Mouse (Mus musculus) liver, postnatal 0 days (tissue): Measurements from ENCODE around the gene Nipal4. TPM values are rescaled to one million over a fixed set of nuclear protein-coding genes. Genes with fewer than 3 reads are reported as not detected.

Experiments used
- ATAC-seq: fragments of 200-750 bp; cut with Nextera tagmentation; 2 replicates; pipeline ENCODE4 v1.8.0; 2017; ENCODE audit warnings: mild to moderate bottlenecking, moderate library complexity
- DNase-seq: peaks from one replicate; pipeline ENCODE4 v3.0.0-alpha.2; 2016
- H3K27ac ChIP-seq: fragments of 300-500 bp; sonication (generic); 2 replicates; pipeline ENCODE4 v1.5.1; 2014; ENCODE audit warnings: antibody characterized with exemption, moderate library complexity, mild to moderate bottlenecking, low read depth
- H3K27me3 ChIP-seq: fragments of 300-500 bp; sonication (generic); 2 replicates; pipeline ENCODE4 v1.6.1; 2014; ENCODE audit warnings: low read length, control low read depth, mixed read lengths; ENCODE audit not compliant: insufficient read depth
- H3K36me3 ChIP-seq: fragments of 300-500 bp; sonication (generic); replicated peaks from 2 replicates; pipeline ENCODE4 v1.6.1; 2014; ENCODE audit warnings: mild to moderate bottlenecking, control low read depth, low read length, moderate library complexity, mixed read lengths; ENCODE audit not compliant: insufficient read depth
- H3K4me1 ChIP-seq: fragments of 300-500 bp; sonication (generic); 2 replicates; pipeline ENCODE4 v1.6.1; 2014; ENCODE audit warnings: antibody characterized with exemption, mild to moderate bottlenecking, control low read depth; ENCODE audit not compliant: insufficient read depth
- H3K4me2 ChIP-seq: fragments of 300-500 bp; sonication (generic); 2 replicates; pipeline ENCODE4 v1.6.1; 2014; ENCODE audit warnings: low read depth, mild to moderate bottlenecking, low read length, moderate library complexity, mixed read lengths
- H3K4me3 ChIP-seq: fragments of 300-500 bp; sonication (generic); 2 replicates; pipeline ENCODE4 v1.5.1; 2014; ENCODE audit warnings: low read depth, low read length
- H3K9ac ChIP-seq: fragments of 300-500 bp; sonication (generic); replicated peaks from 2 replicates; pipeline ENCODE4 v1.6.1; 2014; ENCODE audit warnings: mild to moderate bottlenecking, moderate library complexity
- H3K9me3 ChIP-seq: fragments of 300-500 bp; sonication (generic); 2 replicates; pipeline ENCODE4 v1.6.1; 2016; ENCODE audit warnings: mild to moderate bottlenecking, control low read depth, low read length, mixed read lengths
- CTCF ChIP-seq: sonication (generic); IDR thresholded peaks from 2 replicates; pipeline ENCODE4 v1.5.1; 2016; ENCODE audit warnings: antibody characterized with exemption, low read depth
- EP300 ChIP-seq: IDR thresholded peaks from 2 replicates; pipeline ENCODE4 v1.6.1; 2016; ENCODE audit warnings: antibody characterized with exemption, low read depth, mild to moderate bottlenecking
- WGBS: fragments of 180-500 bp; shearing (Covaris S2); extraction: QIAGEN DNeasy Blood & Tissue Kit; methylation state at CpG from one replicate; pipeline ENCODE4 v1.1.7; 2014; ENCODE audit not compliant: insufficient replicate concordance; 5-methylcytosine and 5-hydroxymethylcytosine counted together
- microRNA-seq: library from miRNA; unstranded; fragments of <30 nt; microRNA quantifications from one replicate; pipeline ENCODE4, GENCODE M21; 2016
- polyA plus RNA-seq: library from polyadenylated mRNA; unstranded; fragments of >200 nt; fragmentation: Nextera tagmentation; extraction: Ambion mirVana; gene quantifications from 2 replicates; pipeline ENCODE4 v1.2.1, GENCODE M21; 2015

Nipal4 gene
- polyA plus RNA-seq, 1 experiment from 2014 or later, result not detected

DNA sequence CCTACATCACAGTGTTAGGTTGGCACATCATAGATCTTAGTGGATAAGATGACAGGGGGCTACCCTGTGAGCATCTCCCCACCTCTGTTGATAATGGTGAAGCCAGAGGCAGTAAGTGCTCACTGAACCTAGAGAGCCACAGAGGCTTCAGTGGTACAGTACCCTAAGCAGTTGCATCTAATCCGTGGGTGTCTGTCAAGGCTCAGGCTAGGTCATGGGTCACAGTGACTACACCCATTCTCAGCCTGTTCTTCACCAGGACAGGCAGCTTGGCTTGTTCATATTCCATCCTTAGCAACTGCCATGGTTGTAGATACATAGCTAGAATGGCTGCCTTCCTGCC lies 55.4 kb downstream of the Nipal4 start:
- Histone ChIP-seq H3K4me1 (no peaks in the 10 kb centered on the region), H3K9ac (no peak overlapping the region), H3K27ac (no peak overlapping the region), H3K9me3 (no peaks in the 10 kb centered on the region), H3K36me3 (no peaks in the 10 kb centered on the region), H3K4me2 (no peak overlapping the region), H3K4me3 (no peak overlapping the region), H3K27me3 (no peaks in the 10 kb centered on the region)
- TF ChIP-seq EP300 (no peak), CTCF (no peak)
- 79% methylated on average over 1 of the region's 1 CpGs for whole genome bisulfite sequencing
- no peak for DNase-seq
- no peak for ATAC-seq

DNA sequence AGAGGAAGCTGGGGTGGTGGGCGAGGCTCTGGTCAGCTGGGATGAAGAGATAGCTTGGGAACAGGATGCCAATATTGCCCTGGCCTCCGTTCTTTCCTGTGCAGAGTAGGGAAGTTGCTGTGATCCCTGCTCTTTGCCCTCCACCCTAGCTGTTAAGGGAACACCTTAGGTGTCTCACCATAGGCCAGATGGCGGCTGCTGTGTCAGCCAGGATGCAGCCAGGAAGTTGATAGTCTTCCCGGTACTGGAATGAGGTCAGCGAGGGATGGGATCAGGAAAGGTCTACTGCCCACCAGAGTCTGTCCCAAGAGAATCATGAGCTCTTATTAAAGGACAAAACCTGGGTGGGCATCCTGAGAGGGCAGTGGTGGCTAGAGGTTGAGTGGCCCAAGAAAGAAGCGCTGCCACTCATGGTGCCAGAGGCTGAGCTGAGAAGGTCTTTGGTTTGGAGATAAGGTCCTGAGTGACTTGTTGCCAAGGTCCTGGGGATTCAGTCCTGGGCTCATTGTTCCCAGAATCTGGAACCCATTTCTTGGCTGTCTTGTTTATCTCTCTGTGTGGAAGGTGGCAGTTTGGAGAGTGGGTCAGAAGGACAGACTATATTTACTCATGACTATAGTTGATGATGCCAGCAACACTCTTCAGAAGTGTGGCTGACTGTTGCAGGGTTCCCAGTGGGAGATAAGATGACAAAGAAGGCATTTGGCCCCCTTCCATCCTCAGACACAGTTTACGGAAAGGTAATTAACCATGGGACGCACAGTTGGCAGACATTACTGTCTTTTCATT lies 56.0 kb downstream of the Nipal4 start:
- DNase-seq (no peak), ATAC-seq (peak; percentile 38; the same call in 1 of the 2 replicates)
- Histone ChIP-seq H3K27ac (no peak overlapping the region), H3K4me3 (no peak overlapping the region), H3K4me2 (no peak overlapping the region), H3K4me1 (no peaks in the 10 kb centered on the region), H3K27me3 (no peaks in the 10 kb centered on the region), H3K36me3 (no peaks in the 10 kb centered on the region), H3K9me3 (no peaks in the 10 kb centered on the region), H3K9ac (no peak overlapping the region)
- 63% methylated on average over 8 of the region's 8 CpGs for WGBS
- TF ChIP-seq EP300 (no peak), CTCF (no peak)

DNA sequence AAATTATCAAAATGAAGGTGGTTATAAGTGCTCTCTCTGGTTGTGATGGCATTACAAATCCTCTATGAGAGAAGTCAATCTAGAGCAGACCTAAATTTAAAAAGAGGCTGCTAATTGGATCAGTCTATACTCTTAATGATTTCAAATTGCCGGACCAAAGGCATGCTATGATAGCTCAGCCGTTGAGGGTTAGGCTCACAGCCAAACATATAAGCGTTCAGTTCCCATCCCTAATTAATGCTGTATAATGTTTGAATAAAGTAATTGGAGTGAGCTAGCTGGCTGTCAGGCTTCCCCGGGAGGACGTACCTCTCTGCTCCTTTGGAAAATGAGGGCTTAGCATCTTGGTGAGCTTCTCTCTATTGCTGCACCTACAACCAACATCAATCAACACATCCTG lies 57.1 kb downstream of the Nipal4 start:
- Histone ChIP-seq H3K9me3 (no peaks in the 10 kb centered on the region), H3K4me1 (no peaks in the 10 kb centered on the region), H3K36me3 (no peaks in the 10 kb centered on the region), H3K27me3 (no peaks in the 10 kb centered on the region), H3K9ac (no peak overlapping the region), H3K4me3 (no peak overlapping the region), H3K4me2 (no peak overlapping the region), H3K27ac (no peak overlapping the region)
- TF ChIP-seq CTCF, result no peak
- TF ChIP-seq EP300, result no peak
- DNase-seq, result no peak
- ATAC-seq, result no peak
- WGBS, result 84% methylated on average over 5 of the region's 5 CpGs

DNA sequence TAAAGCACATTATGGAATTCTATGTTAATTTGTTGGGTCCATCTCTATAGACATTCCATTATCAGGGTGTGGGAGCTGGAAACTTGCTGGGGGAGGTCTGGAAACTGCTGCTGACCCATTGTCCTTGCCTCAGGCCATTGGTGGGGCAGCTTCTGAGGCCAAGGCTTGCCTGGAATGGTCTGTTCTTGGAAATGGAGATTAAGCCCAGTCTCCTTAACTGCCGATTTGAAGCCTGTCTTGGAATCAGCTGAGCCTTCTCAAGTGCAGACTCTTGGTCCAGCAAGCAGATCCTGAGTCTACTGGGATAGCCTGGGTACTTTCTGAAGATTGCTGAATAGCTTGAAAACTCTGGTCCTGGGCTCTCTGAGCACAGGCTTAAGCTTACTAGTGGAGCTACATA lies 59.3 kb downstream of the Nipal4 start:
- no peak for TF ChIP-seq CTCF
- TF ChIP-seq EP300, result no peak
- ATAC-seq (no peak), DNase-seq (no peak)
- H3K4me3 ChIP-seq, result no peak overlapping the region
- H3K4me1 ChIP-seq, result no peaks in the 10 kb centered on the region
- WGBS, result 68% methylated on average over 1 of the region's 1 CpGs
- H3K9ac ChIP-seq, result no peak overlapping the region
- H3K4me2 ChIP-seq, result no peak overlapping the region
- no peaks in the 10 kb centered on the region for H3K9me3 ChIP-seq
- no peak overlapping the region for H3K27ac ChIP-seq
- no peaks in the 10 kb centered on the region for H3K36me3 ChIP-seq
- no peaks in the 10 kb centered on the region for H3K27me3 ChIP-seq

DNA sequence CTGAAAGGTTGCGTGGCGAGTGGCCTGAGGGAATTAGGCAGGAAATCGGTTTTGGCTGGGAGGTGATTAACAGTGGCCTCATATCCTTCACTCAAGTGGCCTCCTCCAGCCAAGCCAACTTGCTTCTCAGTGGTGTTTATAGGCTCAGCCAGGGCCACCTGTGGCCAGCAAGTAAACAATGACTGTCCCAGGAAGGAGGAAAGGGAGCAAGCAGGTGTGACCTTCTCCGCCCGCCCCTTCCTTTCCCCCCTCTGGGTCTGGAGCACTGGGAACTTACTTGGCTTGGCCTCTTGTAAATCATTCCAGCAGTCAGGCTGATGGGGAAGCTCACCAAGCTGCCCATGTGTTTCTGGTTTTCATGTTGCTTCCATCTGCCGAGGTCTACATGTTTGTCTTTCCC lies 64.2 kb downstream of the Nipal4 start:
- 82% methylated on average over 6 of the region's 6 CpGs for WGBS
- DNase-seq, result no peak

More for the DNA sequence above, 64.2 kb downstream of the Nipal4 start:
- TF ChIP-seq EP300 (no peak), CTCF (no peak)
- Histone ChIP-seq H3K9me3 (no peaks in the 10 kb centered on the region), H3K4me2 (no peak overlapping the region), H3K27me3 (no peaks in the 10 kb centered on the region), H3K36me3 (no peaks in the 10 kb centered on the region), H3K9ac (no peak overlapping the region), H3K4me3 (no peak overlapping the region), H3K27ac (no peak overlapping the region), H3K4me1 (no peaks in the 10 kb centered on the region)
- ATAC-seq, result no peak

Small RNA genes within 50 kb of the gene (microRNA-seq; reads per million reads assigned to microRNA genes)
- gene Mir7239 (not detected), gene Mir8100 (not detected)

Other genes with a start within 250 kb of the Nipal4 start
- 1.3 and 1.8 TPM in 2 replicates for gene Lsm11, start 221.6 kb downstream of the Nipal4 start, polyA plus RNA-seq
- 3.8 TPM in 2 replicates for gene Thg1l, start 211.0 kb downstream of the Nipal4 start, polyA plus RNA-seq
- gene Sox30, start 186.2 kb downstream of the Nipal4 start, polyA plus RNA-seq, result 0.04 TPM in 1 of 2 replicates, not detected in the other
- 3.6 and 5.2 TPM in 2 replicates for gene Gm12166, start 114.2 kb downstream of the Nipal4 start, polyA plus RNA-seq
- gene Adam19, start 110.5 kb downstream of the Nipal4 start, polyA plus RNA-seq, result 1.0 and 1.1 TPM in 2 replicates
- gene Fndc9, start 69.0 kb upstream of the Nipal4 start, polyA plus RNA-seq, result 0.06 and 0.13 TPM in 2 replicates
- 4.8 and 6.1 TPM in 2 replicates for gene Cyfip2, start 146.4 kb upstream of the Nipal4 start, polyA plus RNA-seq
- 0.09 and 0.19 TPM in 2 replicates for gene Itk, start 223.0 kb upstream of the Nipal4 start, polyA plus RNA-seq
- gene Fam71b, start 230.1 kb upstream of the Nipal4 start, polyA plus RNA-seq, result not detected in 2 replicates